Mouse (Mus musculus) liver, embryonic 11.5 days (tissue): ENCODE data around the gene Spata18. TPM values are rescaled to one million over a fixed set of nuclear protein-coding genes. Genes with fewer than 3 reads are reported as not detected.

ENCODE experiments used
- ATAC-seq: fragments of 200-750 bp; cut with Nextera tagmentation; replicated peaks from 2 replicates; pipeline ENCODE4 v1.8.0; 2017; ENCODE audit warnings: moderate number of reproducible peaks, mild to moderate bottlenecking, moderate TSS enrichment, moderate library complexity; ENCODE audit not compliant: low FRiP score
- DNase-seq: peaks from one replicate; pipeline ENCODE4 v3.0.0-alpha.2; 2017; ENCODE audit warnings: low spot score
- H3K27ac ChIP-seq: fragments of 300-500 bp; sonication (generic); 2 replicates; pipeline ENCODE4 v1.5.1; 2014; ENCODE audit warnings: mild to moderate bottlenecking, low read depth, low read length, control low read depth
- H3K27me3 ChIP-seq: fragments of 300-500 bp; sonication (generic); replicated peaks from 2 replicates; pipeline ENCODE4 v1.6.1; 2014; ENCODE audit warnings: low read length, mixed read lengths; ENCODE audit not compliant: control insufficient read depth, insufficient read depth
- H3K36me3 ChIP-seq: fragments of 300-500 bp; sonication (generic); 2 replicates; pipeline ENCODE4 v1.6.1; 2014; ENCODE audit warnings: mild to moderate bottlenecking, low read length, moderate library complexity, mixed read lengths; ENCODE audit not compliant: control insufficient read depth, insufficient read depth
- H3K4me1 ChIP-seq: fragments of 300-500 bp; sonication (generic); replicated peaks from 2 replicates; pipeline ENCODE4 v1.6.1; 2014; ENCODE audit warnings: low read length, mixed read lengths; ENCODE audit not compliant: control insufficient read depth, insufficient read depth
- H3K4me2 ChIP-seq: fragments of 300-500 bp; sonication (generic); 2 replicates; pipeline ENCODE4 v1.6.1; 2014; ENCODE audit warnings: mild to moderate bottlenecking, control low read depth, moderate library complexity
- H3K4me3 ChIP-seq: fragments of 300-500 bp; sonication (generic); 2 replicates; pipeline ENCODE4 v1.5.1; 2014; ENCODE audit warnings: low read depth, low read length, control low read depth
- H3K9ac ChIP-seq: fragments of 300-500 bp; sonication (generic); 2 replicates; pipeline ENCODE4 v1.6.1; 2014; ENCODE audit warnings: low read depth, low read length, control low read depth
- H3K9me3 ChIP-seq: fragments of 300-500 bp; sonication (generic); 2 replicates; pipeline ENCODE4 v1.6.1; 2016; ENCODE audit warnings: low read length, inconsistent platforms, mixed read lengths; ENCODE audit not compliant: control insufficient read depth
- WGBS: fragments of 180-500 bp; shearing (Covaris S2); extraction: QIAGEN DNeasy Blood & Tissue Kit; methylation state at CpG from one replicate; pipeline ENCODE4 v1.1.7; 2014; 5-methylcytosine and 5-hydroxymethylcytosine counted together
- polyA plus RNA-seq: library from polyadenylated mRNA; unstranded; fragments of >200 nt; fragmentation: Nextera tagmentation; extraction: Ambion mirVana; gene quantifications from 2 replicates; pipeline ENCODE4 v1.2.1, GENCODE M21; 2014

Spata18 gene
- polyA plus RNA-seq, 1 experiment from 2014 or later, result not detected

DNA sequence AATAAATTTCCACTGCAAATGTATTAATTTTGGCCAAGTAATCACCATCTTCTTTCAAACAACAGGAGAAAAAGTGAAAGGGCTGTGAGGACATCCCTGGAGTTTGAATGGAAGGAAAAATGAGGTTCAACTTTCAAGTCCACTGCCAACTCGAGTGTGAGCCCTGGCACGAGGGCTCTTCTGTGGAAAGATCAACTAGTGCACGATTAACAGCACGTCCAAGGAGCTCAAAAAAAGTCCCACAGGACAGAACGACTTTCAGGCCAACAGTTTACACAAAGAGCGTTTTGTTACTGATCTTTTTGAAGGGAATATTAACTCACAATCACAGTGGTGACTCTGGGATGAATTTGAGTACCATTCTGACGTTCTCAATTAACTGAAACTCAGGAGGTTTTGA is 61.7 kb downstream of the Spata18 start:
- Histone ChIP-seq H3K4me2 (no peak overlapping the region), H3K4me1 (no peaks in the 10 kb centered on the region), H3K9me3 (no peaks in the 10 kb centered on the region), H3K27me3 (no peaks in the 10 kb centered on the region), H3K27ac (no peak overlapping the region), H3K4me3 (no peak overlapping the region), H3K9ac (no peak overlapping the region), H3K36me3 (no peaks in the 10 kb centered on the region)
- no peak for ATAC-seq
- 67% methylated on average over 7 of the region's 7 CpGs for WGBS
- no peak for DNase-seq

- no peaks in the 10 kb centered on the region for H3K36me3 ChIP-seq
- 61% methylated on average over 2 of the region's 2 CpGs for WGBS
- H3K9me3 ChIP-seq, result no peaks in the 10 kb centered on the region
- ATAC-seq (no peak), DNase-seq (no peak)
- no peak overlapping the region for H3K4me3 ChIP-seq
- H3K27ac ChIP-seq, result no peak overlapping the region
- H3K27me3 ChIP-seq, result no peaks in the 10 kb centered on the region
- no peak overlapping the region for H3K9ac ChIP-seq
- H3K4me1 ChIP-seq, result no peaks in the 10 kb centered on the region
- H3K4me2 ChIP-seq, result no peak overlapping the region
Observed at GRCm38 (mm10) chr5:73716941-73717340, 65.8 kb downstream of the Spata18 start.

DNA sequence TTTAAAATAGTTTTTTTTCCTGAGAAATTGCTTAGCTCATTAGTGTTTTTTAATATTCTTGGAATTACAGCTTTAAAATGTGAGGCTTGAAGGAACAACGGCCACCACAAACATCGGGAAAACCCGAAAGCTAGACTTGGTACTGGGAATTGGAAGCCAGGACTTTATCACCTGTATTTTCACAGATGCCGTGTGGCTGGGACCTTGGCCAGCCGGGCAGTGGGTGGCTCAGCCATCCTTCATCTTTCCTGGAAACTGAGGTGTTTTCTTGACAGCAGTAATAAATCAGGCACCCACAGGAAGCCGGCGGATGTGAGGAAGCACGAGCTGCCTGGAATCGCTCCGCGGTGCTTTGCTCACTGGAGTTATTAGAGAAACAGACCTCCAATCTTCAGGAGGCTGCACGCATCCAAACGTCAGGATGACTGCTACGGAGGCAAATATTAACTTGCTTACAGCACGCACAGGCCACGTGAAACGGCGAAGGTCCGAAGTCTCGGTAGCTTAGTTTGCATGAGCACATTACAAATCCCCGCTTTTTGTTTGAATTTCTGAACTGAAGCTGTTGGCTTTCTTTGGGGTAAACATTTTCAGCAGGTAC is 70.6 kb downstream of the Spata18 start:
- Histone ChIP-seq H3K9ac (no peak overlapping the region), H3K27ac (no peak overlapping the region), H3K4me3 (no peak overlapping the region), H3K9me3 (no peaks in the 10 kb centered on the region), H3K27me3 (no peaks in the 10 kb centered on the region), H3K36me3 (no peaks in the 10 kb centered on the region), H3K4me1 (no peaks in the 10 kb centered on the region), H3K4me2 (no peak overlapping the region)
- 82% methylated on average over 21 of the region's 21 CpGs for WGBS
- DNase-seq, result no peak
- no peak for ATAC-seq

- H3K9ac ChIP-seq, result no peak overlapping the region
- no peaks in the 10 kb centered on the region for H3K9me3 ChIP-seq
- no peak for DNase-seq
- no peak for ATAC-seq
- no peaks in the 10 kb centered on the region for H3K4me1 ChIP-seq
- H3K36me3 ChIP-seq, result no peaks in the 10 kb centered on the region
- H3K4me2 ChIP-seq, result no peak overlapping the region
- H3K27me3 ChIP-seq, result no peaks in the 10 kb centered on the region
- no peak overlapping the region for H3K27ac ChIP-seq
- WGBS, result 79% methylated on average over 4 of the region's 4 CpGs
- H3K4me3 ChIP-seq, result no peak overlapping the region
Observed at GRCm38 (mm10) chr5:73725981-73726380, 74.8 kb downstream of the Spata18 start.

DNA sequence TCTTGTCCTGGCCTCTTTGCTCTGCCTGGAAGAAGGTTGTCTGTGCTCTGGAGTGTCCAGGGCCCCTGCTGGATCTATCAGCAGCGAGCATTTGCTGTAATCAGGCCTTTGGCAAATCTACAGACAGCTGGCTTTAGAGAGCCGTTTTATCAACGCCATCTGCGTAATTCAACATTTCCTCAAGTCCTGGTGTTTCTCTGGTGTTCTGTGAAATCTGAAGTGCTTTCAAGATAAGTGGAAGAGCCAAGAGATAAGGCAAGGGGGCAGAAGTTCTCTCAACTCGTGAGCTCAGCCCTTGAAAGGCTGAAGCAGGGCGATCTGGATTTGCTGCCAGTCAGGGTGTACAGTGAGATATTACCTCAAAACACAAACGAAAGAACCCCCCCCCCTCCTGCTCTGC is 77.5 kb downstream of the Spata18 start:
- H3K9me3 ChIP-seq, result no peaks in the 10 kb centered on the region
- H3K4me1 ChIP-seq, result no peaks in the 10 kb centered on the region
- no peaks in the 10 kb centered on the region for H3K36me3 ChIP-seq
- no peak overlapping the region for H3K4me3 ChIP-seq
- no peaks in the 10 kb centered on the region for H3K27me3 ChIP-seq
- H3K27ac ChIP-seq, result no peak overlapping the region
- DNase-seq, result no peak
- WGBS, result 30% methylated on average over 7 of the region's 7 CpGs
- ATAC-seq, result no peak
- no peak overlapping the region for H3K4me2 ChIP-seq
- H3K9ac ChIP-seq, result no peak overlapping the region

Other genes starting within 250 kb of the Spata18 start
- gene Cwh43, start 245.3 kb upstream of the Spata18 start, polyA plus RNA-seq, result not detected in 2 replicates
- 14.8 and 15.4 TPM in 2 replicates for gene Dcun1d4, start 170.4 kb upstream of the Spata18 start, polyA plus RNA-seq
- 0.18 and 0.74 TPM in 2 replicates for gene Lrrc66, start 18.9 kb upstream of the Spata18 start, polyA plus RNA-seq
- 8.9 and 9.3 TPM in 2 replicates for gene Sgcb, start 3.6 kb upstream of the Spata18 start, polyA plus RNA-seq